Mouse (Mus musculus): ENCODE data around the gene Cd28.
"Not testable (repeated sequence)": the region's sequence is repeated elsewhere in the genome, so short reads cannot be mapped to it uniquely, and the experiment has no call there.

Cd28 gene

DNA sequence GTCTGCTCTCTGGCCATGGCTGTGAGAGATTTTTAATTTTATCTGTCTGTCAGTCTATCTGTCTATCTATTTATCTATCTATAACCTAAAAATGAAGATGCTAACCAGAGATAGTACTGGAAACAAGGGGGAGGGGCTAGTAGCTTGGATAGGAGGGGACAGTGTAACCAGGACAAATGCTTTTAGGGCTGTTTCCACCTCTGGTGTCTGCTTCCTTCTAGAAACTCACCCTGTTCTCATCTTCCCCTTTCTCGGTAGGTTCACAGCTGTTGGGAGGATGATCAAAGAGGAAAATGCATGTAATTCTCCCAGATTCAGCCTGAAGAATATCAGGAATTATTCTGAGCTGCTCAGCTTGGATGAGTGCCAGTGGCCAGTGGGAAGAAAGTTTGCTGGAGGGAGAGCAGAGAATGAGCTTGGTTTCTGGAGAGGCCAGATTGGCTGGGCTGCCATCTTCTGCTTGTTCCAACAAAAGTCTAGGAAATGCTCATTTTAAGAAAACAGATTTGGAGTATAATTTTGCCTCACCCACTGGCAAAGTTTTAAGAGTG is 83.3 kb downstream of the Cd28 start:
- DNase-seq (ENCODE audit: low spot score): peak; percentile 55

DNA sequence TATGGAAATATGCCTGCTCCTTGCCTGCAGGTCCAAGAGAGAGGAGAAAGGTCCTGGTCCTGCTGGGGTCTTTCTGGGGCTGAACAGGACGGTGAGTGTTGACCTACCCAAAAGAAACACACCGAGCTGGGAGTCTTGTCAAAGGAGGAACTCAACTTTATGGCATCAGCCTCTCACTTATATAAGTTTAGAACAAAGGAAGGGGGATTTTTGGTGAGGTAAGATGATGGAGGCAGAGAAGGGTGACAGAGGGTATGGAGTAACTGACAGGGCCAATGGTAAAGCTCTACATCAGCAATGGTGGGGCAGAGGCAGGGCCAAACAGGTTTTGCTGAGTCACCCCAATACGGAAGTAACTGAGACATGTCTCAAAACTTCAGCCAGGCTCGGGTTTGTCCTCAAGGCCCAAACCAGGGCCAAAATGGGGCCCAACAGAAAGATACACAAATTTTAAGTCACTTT is 84.6 kb downstream of the Cd28 start:
- no peak for DNase-seq (ENCODE audit: low spot score)

GRCm38 (mm10) chr1:60803128-60803824 is 86.7 kb downstream of the Cd28 start:
- no peak for DNase-seq (ENCODE audit: low spot score)

DNA sequence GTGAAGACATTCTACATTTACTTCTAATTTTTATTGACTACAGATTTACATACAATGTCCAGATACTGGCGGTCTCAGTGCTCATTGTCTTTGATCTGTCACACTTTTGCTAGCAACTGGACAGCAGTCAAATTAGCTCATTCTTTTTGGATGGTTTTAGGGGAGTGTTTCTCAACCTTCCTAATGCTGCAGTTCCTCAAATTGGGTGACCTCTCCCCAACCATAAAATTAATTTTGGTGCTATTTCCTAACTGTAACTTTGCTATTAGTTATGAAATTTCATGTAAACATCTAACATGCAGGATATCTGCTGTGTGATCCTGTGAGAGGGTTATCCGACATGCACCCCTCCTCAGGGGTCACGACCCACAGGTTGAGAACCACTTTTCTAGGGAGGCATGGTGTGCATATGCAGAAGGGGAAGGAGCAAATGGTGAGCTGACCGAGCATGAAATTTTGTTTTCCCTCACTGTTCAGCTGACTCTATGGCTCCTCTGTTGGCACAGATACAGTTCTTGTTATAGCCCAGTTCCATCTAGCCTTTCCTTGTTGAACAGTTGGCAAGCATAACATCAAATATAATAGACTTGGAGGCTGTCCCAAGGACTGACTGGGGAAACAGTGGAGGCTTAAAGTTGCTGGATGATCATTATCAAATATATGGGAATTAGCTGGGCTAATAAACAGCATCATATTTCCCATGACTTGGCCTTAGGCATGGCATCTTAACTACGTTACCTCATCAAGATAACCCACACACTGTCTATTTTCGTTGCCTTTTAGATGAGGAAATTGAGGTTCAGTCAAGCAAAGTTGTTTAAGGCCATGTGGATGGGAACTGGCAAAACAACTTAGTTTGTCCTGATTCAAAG is 87.5 kb downstream of the Cd28 start:
- peak; percentile 78 for DNase-seq (ENCODE audit: low spot score)

DNA sequence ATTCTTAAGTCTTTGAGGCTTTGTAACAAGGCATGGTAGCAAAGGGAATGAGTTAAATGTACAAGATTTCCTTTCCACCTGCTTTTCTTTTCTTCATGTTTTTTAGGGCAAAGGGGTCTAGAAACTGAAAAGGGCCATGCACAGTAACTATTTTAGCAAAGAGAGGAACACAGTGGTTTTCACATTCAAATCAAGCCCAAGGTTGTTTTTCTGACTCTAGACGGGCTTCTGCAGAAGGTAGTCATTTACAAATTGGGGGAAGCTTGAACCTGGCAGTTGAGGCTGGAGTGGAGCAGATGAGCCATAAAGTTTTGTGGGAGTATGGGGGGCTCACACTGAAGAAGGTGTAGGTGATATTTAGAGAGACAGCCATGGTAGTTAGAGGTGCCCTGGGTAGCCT is 88.6 kb downstream of the Cd28 start:
- DNase-seq (ENCODE audit: low spot score): no peak

- no peak for DNase-seq (ENCODE audit: low spot score)
Observed at GRCm38 (mm10) chr1:60807748-60808147, 91.1 kb downstream of the Cd28 start.

GRCm38 (mm10) chr1:60808466-60808865 is 91.9 kb downstream of the Cd28 start:
- DNase-seq (ENCODE audit: low spot score): no peak

DNA sequence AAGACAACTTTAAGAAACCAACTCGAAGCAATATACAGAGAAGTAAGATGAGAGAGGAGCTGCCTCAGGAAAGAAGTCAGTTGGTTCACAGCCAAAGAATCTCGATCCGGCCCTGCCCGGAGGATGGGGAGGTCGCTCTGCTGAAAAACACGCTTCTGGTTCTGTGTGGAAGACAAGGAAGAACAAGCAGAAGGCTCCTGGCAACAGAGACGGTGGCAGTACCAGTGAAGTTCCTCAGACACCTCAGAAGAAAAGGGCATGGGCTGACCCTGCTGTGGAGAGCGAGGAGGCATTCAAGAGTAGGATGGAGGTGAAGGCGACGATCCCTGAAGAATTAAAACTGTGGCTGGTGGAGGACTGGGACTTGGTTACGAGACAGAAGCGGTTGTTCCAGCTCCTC is 92.6 kb downstream of the Cd28 start:
- DNase-seq (ENCODE audit: low spot score): peak; percentile 40

DNA sequence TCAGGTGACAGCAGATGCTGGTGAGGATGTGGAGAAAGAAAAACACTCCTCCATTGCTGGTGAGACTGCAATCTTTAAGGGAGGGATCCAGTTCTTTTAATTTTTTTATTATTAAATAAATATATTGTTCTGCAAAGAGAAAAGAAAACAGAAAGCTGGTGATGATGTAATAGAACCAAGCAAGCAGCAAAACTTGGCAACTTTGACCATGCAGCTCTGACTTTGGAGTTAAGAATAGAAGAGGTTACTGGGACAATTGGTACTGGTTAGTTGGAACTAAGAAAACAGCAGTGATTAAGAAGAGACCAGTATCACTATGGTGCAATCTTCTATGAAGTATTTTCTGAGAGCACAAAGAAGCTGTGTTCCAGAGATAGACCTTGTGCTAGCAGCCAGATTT is 94.2 kb downstream of the Cd28 start:
- peak; percentile 85 for DNase-seq (ENCODE audit: low spot score)

GRCm38 (mm10) chr1:60811998-60812397 is 95.4 kb downstream of the Cd28 start:
- no peak for DNase-seq (ENCODE audit: low spot score)

DNA sequence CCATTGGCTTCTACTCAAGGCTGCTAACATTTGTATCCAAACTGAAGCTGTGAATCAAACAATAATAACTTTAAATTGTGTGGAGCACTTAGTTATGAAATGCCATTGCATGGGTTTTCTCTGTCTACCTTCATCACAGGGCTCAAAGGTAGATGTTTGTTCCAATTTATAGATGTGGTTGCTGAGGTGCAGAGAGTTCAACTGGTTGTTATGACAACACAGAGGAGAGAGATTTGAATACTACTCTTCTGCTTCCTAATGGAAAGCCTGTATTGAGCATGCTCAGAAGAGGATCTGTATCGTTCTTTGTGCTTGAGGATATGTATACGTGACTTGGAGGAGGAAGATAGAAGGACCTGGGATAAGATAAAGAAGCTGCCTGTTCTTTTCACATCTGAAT is 96.8 kb downstream of the Cd28 start:
- no peak for DNase-seq (ENCODE audit: low spot score)

- no peak for DNase-seq (ENCODE audit: low spot score)
Observed at GRCm38 (mm10) chr1:60815912-60816311, 99.3 kb downstream of the Cd28 start.

- DNase-seq (ENCODE audit: low spot score): not testable (repeated sequence)
Observed at GRCm38 (mm10) chr1:60818491-60818890, 101.9 kb downstream of the Cd28 start.

GRCm38 (mm10) chr1:60819993-60820392 is 103.4 kb downstream of the Cd28 start:
- DNase-seq (ENCODE audit: low spot score): no peak

- no peak for DNase-seq (ENCODE audit: low spot score)
Observed at GRCm38 (mm10) chr1:60820981-60821380, 104.4 kb downstream of the Cd28 start.

- DNase-seq (ENCODE audit: low spot score): no peak
Observed at GRCm38 (mm10) chr1:60821590-60821989, 105.0 kb downstream of the Cd28 start.

Measured in adipocyte (in vitro differentiated cells).